21 mouse cellular contexts compared by ENCODE assay signal in genomic region chr3:155688358-155688757, GRCm38 (mm10).
A peak's percentile ranks its signal among the peaks of the same experiment; 100 is the strongest.
DNase-seq lines count a peak whose midpoint lies in the region; ATAC-seq and TF ChIP-seq lines count a peak whose summit lies in the region.
"Had no signal": no experiment of that assay in that cellular context is flagged by ENCODE, and none has a peak within 500 bp of the region (broad histone marks: within the 10 kb centered on the region; RNA-seq: fewer than 3 reads in every experiment).

No protein-coding gene starts in this region.

- no peaks in the 10 kb centered on the region for H3K36me3 ChIP-seq in hindbrain, postnatal 0 days (ENCODE audit: insufficient read depth, low read length)
- no peaks in the 10 kb centered on the region for H3K36me3 ChIP-seq in hindbrain, embryonic 11.5 days (ENCODE audit: control insufficient read depth, insufficient read depth, low read length)
- no peaks in the 10 kb centered on the region for H3K36me3 ChIP-seq in intestine, postnatal 0 days (ENCODE audit: control insufficient read depth, insufficient read depth)
- H3K36me3 ChIP-seq: embryonic facial prominence, embryonic 10.5 days; hindbrain, embryonic 15.5 days; limb, embryonic 12.5 days; liver, embryonic 13.5 days; lung, embryonic 15.5 days; midbrain, embryonic 15.5 days had no signal

- no peak overlapping the region for H3K4me3 ChIP-seq in hindbrain, postnatal 0 days (ENCODE audit: low read length)
- H3K4me3 ChIP-seq in hindbrain, embryonic 11.5 days (ENCODE audit: low read depth, low read length) = no peak overlapping the region
- no peak overlapping the region for H3K4me3 ChIP-seq in intestine, postnatal 0 days (ENCODE audit: low read depth, low read length)
- H3K4me3 ChIP-seq: embryonic facial prominence, embryonic 10.5 days; erythroblast, embryonic 14.5 days; hindbrain, embryonic 15.5 days; limb, embryonic 12.5 days; liver, embryonic 13.5 days; lung, embryonic 15.5 days; midbrain, embryonic 15.5 days had no signal

- no peaks in the 10 kb centered on the region for H3K27me3 ChIP-seq in hindbrain, postnatal 0 days (ENCODE audit: insufficient read depth, low read length)
- H3K27me3 ChIP-seq in hindbrain, embryonic 11.5 days (ENCODE audit: control insufficient read depth, insufficient read depth, low read length) = no peaks in the 10 kb centered on the region
- H3K27me3 ChIP-seq in intestine, postnatal 0 days (replicated peaks; ENCODE audit: control insufficient read depth, insufficient read depth, low read length) = no peaks in the 10 kb centered on the region
- H3K27me3 ChIP-seq: hindbrain, embryonic 15.5 days; limb, embryonic 12.5 days; liver, embryonic 13.5 days; lung, embryonic 15.5 days; midbrain, embryonic 15.5 days had no signal

- no peaks in the 10 kb centered on the region for H3K9me3 ChIP-seq in hindbrain, postnatal 0 days (ENCODE audit: low read length)
- H3K9me3 ChIP-seq in hindbrain, embryonic 11.5 days (ENCODE audit: control insufficient read depth, low read length) = no peaks in the 10 kb centered on the region
- no peaks in the 10 kb centered on the region for H3K9me3 ChIP-seq in intestine, postnatal 0 days (ENCODE audit: control insufficient read depth)
- H3K9me3 ChIP-seq: embryonic facial prominence, embryonic 10.5 days; hindbrain, embryonic 15.5 days; limb, embryonic 12.5 days; liver, embryonic 13.5 days; lung, embryonic 15.5 days; midbrain, embryonic 15.5 days had no signal

- no peak for TF ChIP-seq CTCF in hindbrain, postnatal 0 days (IDR thresholded peaks at IDR 0.05; ENCODE audit: low read depth)
- TF ChIP-seq CTCF in intestine, postnatal 0 days (IDR thresholded peaks at IDR 0.05; ENCODE audit: low read depth) = no peak

- 61% methylated on average over 5 of the region's 5 CpGs for WGBS in hindbrain, postnatal 0 days
- WGBS in hindbrain, embryonic 11.5 days = 93% methylated on average over 5 of the region's 5 CpGs
- 76% methylated on average over 5 of the region's 5 CpGs for WGBS in intestine, postnatal 0 days

- H3K4me2 ChIP-seq in hindbrain, postnatal 0 days (ENCODE audit: low read depth, low read length) = no peak overlapping the region
- H3K4me2 ChIP-seq in hindbrain, embryonic 11.5 days (replicated peaks; ENCODE audit: low read depth, low read length) = no peak overlapping the region
- H3K4me2 ChIP-seq in intestine, postnatal 0 days (replicated peaks; ENCODE audit: low read depth) = no peak overlapping the region
- H3K4me2 ChIP-seq: heart, embryonic 11.5 days; hindbrain, embryonic 15.5 days; limb, embryonic 12.5 days; liver, embryonic 13.5 days; lung, embryonic 15.5 days; midbrain, embryonic 15.5 days had no signal

- ATAC-seq in hindbrain, postnatal 0 days = peak; percentile 51; the same call in 1 of the 2 replicates
- no peak for ATAC-seq in hindbrain, embryonic 11.5 days (ENCODE audit: low FRiP score)
- no peak for ATAC-seq in intestine, postnatal 0 days
- ATAC-seq in megakaryocyte-erythroid progenitor cell, adult 5-6 weeks (replicated peaks; ENCODE audit: low FRiP score, low TSS enrichment, poor library complexity, severe bottlenecking) = no peak
- ATAC-seq: midbrain, embryonic 15.5 days had no signal

- no peak overlapping the region for H3K27ac ChIP-seq in hindbrain, postnatal 0 days
- no peak overlapping the region for H3K27ac ChIP-seq in hindbrain, embryonic 11.5 days (ENCODE audit: low read depth, low read length)
- no peak overlapping the region for H3K27ac ChIP-seq in intestine, postnatal 0 days (ENCODE audit: low read depth, low read length)
- H3K27ac ChIP-seq: embryonic facial prominence, embryonic 10.5 days; hindbrain, embryonic 15.5 days; limb, embryonic 12.5 days; liver, embryonic 13.5 days; lung, embryonic 15.5 days; macrophage; midbrain, embryonic 15.5 days; stomach, postnatal 0 days had no signal

- no peaks in the 10 kb centered on the region for H3K4me1 ChIP-seq in hindbrain, postnatal 0 days (ENCODE audit: insufficient read depth, low read length)
- no peaks in the 10 kb centered on the region for H3K4me1 ChIP-seq in hindbrain, embryonic 11.5 days (replicated peaks; ENCODE audit: control insufficient read depth, insufficient read depth, low read length)
- no peaks in the 10 kb centered on the region for H3K4me1 ChIP-seq in intestine, postnatal 0 days (replicated peaks; ENCODE audit: control insufficient read depth, insufficient read depth, low read length)
- H3K4me1 ChIP-seq: embryonic facial prominence, embryonic 10.5 days; limb, embryonic 12.5 days; liver, embryonic 13.5 days; lung, embryonic 15.5 days; midbrain, embryonic 15.5 days had no signal

- H3K9ac ChIP-seq in hindbrain, postnatal 0 days (replicated peaks; ENCODE audit: low read length) = no peak overlapping the region
- no peak overlapping the region for H3K9ac ChIP-seq in hindbrain, embryonic 11.5 days (ENCODE audit: low read depth, low read length)
- H3K9ac ChIP-seq in intestine, postnatal 0 days (ENCODE audit: low read depth, low read length) = no peak overlapping the region
- H3K9ac ChIP-seq: hindbrain, embryonic 15.5 days; limb, embryonic 12.5 days; liver, embryonic 13.5 days; lung, embryonic 15.5 days; midbrain, embryonic 15.5 days had no signal

- DNase-seq in hindbrain, postnatal 0 days (ENCODE audit: low spot score) = peak; percentile 35
- no peak for DNase-seq in hindbrain, embryonic 11.5 days (ENCODE audit: low spot score)
- peak; percentile 10 for DNase-seq in right cerebral cortex, postnatal 14 days
- no peak for DNase-seq in right cerebral cortex, adult 2 months (ENCODE audit: low spot score in 2 of 2)
- DNase-seq in layer of hippocampus, adult 8-10 months (ENCODE audit: low spot score in 2 of 2) = peak; percentile 66 to 69
- DNase-seq: adrenal gland, postnatal 25 days; gastrocnemius, postnatal 25 days; kidney, adult 11 months; kidney, postnatal 10 days; liver, embryonic 13.5 days had no signal

Comparison
In these comparisons a context has a peak if more than half of its experiments do, and no peak if none do; other contexts are left out.
1. DNase-seq: peak in hindbrain, postnatal 0 days (single experiment), right cerebral cortex, postnatal 14 days (single experiment) and layer of hippocampus, adult 8-10 months (2 of 2); none in hindbrain, embryonic 11.5 days (single experiment) and right cerebral cortex, adult 2 months (0 of 2).